14 mouse cellular contexts compared by ENCODE assay signal in genomic region chr5:31083949-31084348, GRCm38 (mm10). TPM values are rescaled to one million over a fixed set of nuclear protein-coding genes. Genes with fewer than 3 reads are reported as not detected.
DNase-seq lines count a peak whose midpoint lies in the region; ATAC-seq and TF ChIP-seq lines count a peak whose summit lies in the region.
"Had no signal": no experiment of that assay in that cellular context is flagged by ENCODE, and none has a peak within 500 bp of the region (broad histone marks: within the 10 kb centered on the region; RNA-seq: fewer than 3 reads in every experiment).

No protein-coding gene starts in this region.

- 0 out of 2 replicates have a peak overlapping the region, but pooled peaks have one; percentile 25 for H3K27ac ChIP-seq in heart, embryonic 16.5 days (ENCODE audit: low read length)
- H3K27ac ChIP-seq in CH12.LX (ENCODE audit: insufficient read depth, low read depth) = no peak overlapping the region
- H3K27ac ChIP-seq in hindbrain, embryonic 14.5 days = peak overlapping the region; percentile 62
- peak overlapping the region; percentile 80 for H3K27ac ChIP-seq in neural tube, embryonic 13.5 days (replicated peaks)
- H3K27ac ChIP-seq: liver, embryonic 13.5 days had no signal

- no peak overlapping the region for H3K9ac ChIP-seq in heart, embryonic 16.5 days (ENCODE audit: low read length)
- no peak overlapping the region for H3K9ac ChIP-seq in CH12.LX (ENCODE audit: insufficient read depth, low read depth)
- no peak overlapping the region for H3K9ac ChIP-seq in hindbrain, embryonic 14.5 days
- 0 out of 2 replicates have a peak overlapping the region, but pooled peaks have one; percentile 8 for H3K9ac ChIP-seq in neural tube, embryonic 13.5 days
- H3K9ac ChIP-seq: liver, embryonic 13.5 days had no signal

- ATAC-seq in heart, embryonic 16.5 days (replicated peaks; ENCODE audit: extremely low read depth, insufficient read depth, low FRiP score) = peak; percentile 21; the same call in 1 of the 2 replicates
- ATAC-seq in hindbrain, embryonic 14.5 days (ENCODE audit: low FRiP score) = peak; percentile 58
- ATAC-seq in neural tube, embryonic 13.5 days (ENCODE audit: low read depth) = peak; percentile 42

- intact Hi-C loops in heart, postnatal 36 days (cut with DNase I) = loop anchor here (2.0 kb wide), 1 partner anchor 27 kb away; no protein-coding TSS in a partner anchor

- peaks cover under 1% of the 10 kb centered on the region; the same call in 1 of the 2 replicates for H3K36me3 ChIP-seq in heart, embryonic 16.5 days (ENCODE audit: control insufficient read depth, insufficient read depth)
- H3K36me3 ChIP-seq in CH12.LX (replicated peaks in 1 of 2; ENCODE audit: control insufficient read depth in 1 of 2, insufficient read depth in 1 of 2, low read length in 1 of 2) = peaks cover 6 to 21% of the 10 kb centered on the region in 2 experiments
- H3K36me3 ChIP-seq in hindbrain, embryonic 14.5 days (replicated peaks; ENCODE audit: control insufficient read depth, insufficient read depth) = no peaks in the 10 kb centered on the region
- peaks cover 3% of the 10 kb centered on the region for H3K36me3 ChIP-seq in neural tube, embryonic 13.5 days

- H3K4me3 ChIP-seq in heart, embryonic 16.5 days (ENCODE audit: low read length) = no peak overlapping the region
- H3K4me3 ChIP-seq in CH12.LX (replicated peaks in 1 of 3; ENCODE audit: low read depth in 2 of 3, low read length in 2 of 3, poor library complexity in 1 of 3) = no peak overlapping the region
- H3K4me3 ChIP-seq in hindbrain, embryonic 14.5 days (replicated peaks; ENCODE audit: low read length) = no peak overlapping the region
- no peak overlapping the region for H3K4me3 ChIP-seq in neural tube, embryonic 13.5 days
- H3K4me3 ChIP-seq: erythroblast, embryonic 14.5 days; liver, embryonic 13.5 days had no signal

- peaks cover 13% of the 10 kb centered on the region for H3K27me3 ChIP-seq in heart, embryonic 16.5 days (ENCODE audit: control insufficient read depth, insufficient read depth, low read length)
- peaks cover 29% of the 10 kb centered on the region for H3K27me3 ChIP-seq in CH12.LX (replicated peaks)
- 0 out of 2 replicates have a peak, but pooled peaks cover under 1% of the 10 kb centered on the region for H3K27me3 ChIP-seq in hindbrain, embryonic 14.5 days (ENCODE audit: control insufficient read depth, insufficient read depth, low read length)
- H3K27me3 ChIP-seq in neural tube, embryonic 13.5 days = peaks cover 13% of the 10 kb centered on the region

- DNase-seq in heart, postnatal 36 days = no peak
- peak; percentile 61 for DNase-seq in CH12.LX (ENCODE audit: extremely low read depth)
- DNase-seq in hindbrain, embryonic 14.5 days (ENCODE audit: low spot score) = no peak
- no peak for DNase-seq in thymus, postnatal 0 days (ENCODE audit: low spot score)
- no peak for DNase-seq in cerebellum, adult 9-11 months
- DNase-seq: adrenal gland, postnatal 25 days; cerebellum, postnatal 14 days; liver, embryonic 13.5 days; thymus, adult 18-20 months had no signal

- no peaks in the 10 kb centered on the region for H3K79me2 ChIP-seq in CH12.LX (replicated peaks; ENCODE audit: control insufficient read depth, extremely low read depth, insufficient read depth, poor library complexity, severe bottlenecking)

- WGBS in heart, embryonic 16.5 days = 8% methylated on average over 8 of the region's 8 CpGs
- WGBS in hindbrain, embryonic 14.5 days = 11% methylated on average over 8 of the region's 8 CpGs
- WGBS in neural tube, embryonic 13.5 days = 5% methylated on average over 8 of the region's 8 CpGs

- H3K4me1 ChIP-seq in heart, embryonic 16.5 days (ENCODE audit: control insufficient read depth, insufficient read depth, low read length) = peaks cover 25% of the 10 kb centered on the region
- peaks cover 13 to 36% of the 10 kb centered on the region in 2 experiments for H3K4me1 ChIP-seq in CH12.LX (ENCODE audit: control insufficient read depth in 1 of 2, insufficient read depth in 2 of 2)
- peaks cover 13% of the 10 kb centered on the region for H3K4me1 ChIP-seq in hindbrain, embryonic 14.5 days (replicated peaks; ENCODE audit: control insufficient read depth, insufficient read depth, low read length)
- peaks cover 36% of the 10 kb centered on the region for H3K4me1 ChIP-seq in neural tube, embryonic 13.5 days (replicated peaks)

- TF ChIP-seq POLR2A in CH12.LX (IDR thresholded peaks at IDR 0.05; ENCODE audit: low read depth, low read length) = 0 out of 2 replicates have a peak, but pooled peaks have one; percentile 9

- in situ Hi-C loops in CH12.LX (cut with MboI; ENCODE audit: low pct_ligation_motif_present, low pct_unique_long_range_greater_than_20kb, low sequenced_read_pairs) = no loop called here

- no peak for TF ChIP-seq CTCF in CH12.LX (conservative IDR thresholded peaks at IDR 0.05 in 1 of 2, IDR thresholded peaks at IDR 0.05 in 1 of 2; ENCODE audit: low read depth in 2 of 2, low read length in 2 of 2)

- TF ChIP-seq RAD21 in CH12.LX (IDR thresholded peaks at IDR 0.05; ENCODE audit: low read depth, low read length) = no peak

- peak overlapping the region; percentile 43 for H3K4me2 ChIP-seq in heart, embryonic 16.5 days (ENCODE audit: low read depth, low read length)
- peak overlapping the region; percentile 95 for H3K4me2 ChIP-seq in CH12.LX (ENCODE audit: insufficient read depth, low read depth, poor library complexity, severe bottlenecking)
- H3K4me2 ChIP-seq in hindbrain, embryonic 14.5 days (replicated peaks) = 0 out of 2 replicates have a peak overlapping the region, but pooled peaks have one; percentile 17
- no peak overlapping the region for H3K4me2 ChIP-seq in neural tube, embryonic 13.5 days

- no peaks in the 10 kb centered on the region for H3K9me3 ChIP-seq in heart, embryonic 16.5 days (replicated peaks; ENCODE audit: control insufficient read depth, low read length)
- no peaks in the 10 kb centered on the region for H3K9me3 ChIP-seq in CH12.LX (replicated peaks; ENCODE audit: low read length)
- H3K9me3 ChIP-seq in hindbrain, embryonic 14.5 days (ENCODE audit: control insufficient read depth, low read length) = no peaks in the 10 kb centered on the region
- H3K9me3 ChIP-seq in neural tube, embryonic 13.5 days = no peaks in the 10 kb centered on the region
- H3K9me3 ChIP-seq: liver, embryonic 13.5 days; megakaryocyte, embryonic 14.5 days had no signal

- peak; percentile 58 for TF ChIP-seq EP300 in CH12.LX (IDR thresholded peaks at IDR 0.05; ENCODE audit: low read length)

- dilution Hi-C loops in CH12.LX (cut with MboI; ENCODE audit: extremely low pct_ligation_motif_present, extremely low pct_unique_long_range_greater_than_20kb, low sequenced_read_pairs) = no loop called here

RNA-seq across cellular contexts. Expression of gene Dnajc5g, which starts 22.1 kb away (rescaled TPM):
- not detected in 2 replicates for polyA plus RNA-seq in heart, embryonic 16.5 days (2015; fragmentation: Nextera tagmentation; extraction: Ambion mirVana)
- not detected for total RNA-seq in heart, postnatal 36 days (2021)
- total RNA-seq in CH12.LX (2012; rRNA removed) = not detected in 2 replicates
- not detected in 2 replicates for total RNA-seq in CH12.LX (2014; rRNA removed)
- not detected in 2 replicates for polyA plus RNA-seq in CH12.LX (2012; ENCODE audit: insufficient read length, low read depth)
- polyA plus RNA-seq in hindbrain, embryonic 14.5 days (2014; fragmentation: Nextera tagmentation; extraction: Ambion mirVana) = not detected in 2 replicates
- polyA plus RNA-seq in neural tube, embryonic 13.5 days (2015; fragmentation: Nextera tagmentation; extraction: Ambion mirVana) = not detected in 2 replicates
- polyA plus RNA-seq in thymus, postnatal 0 days (2015; fragmentation: Nextera tagmentation; extraction: Ambion mirVana) = not detected in 2 replicates
- total RNA-seq: adrenal gland, postnatal 25 days; MEL had no signal
- polyA plus RNA-seq: erythroblast, embryonic 14.5 days; liver, embryonic 13.5 days had no signal

RNA-seq across cellular contexts. Expression of gene Slc30a3, which starts 24.1 kb away (rescaled TPM):
- 0.27 and 0.35 TPM in 2 replicates for polyA plus RNA-seq in heart, embryonic 16.5 days (2015; fragmentation: Nextera tagmentation; extraction: Ambion mirVana)
- total RNA-seq in heart, postnatal 36 days (2021) = not detected
- total RNA-seq in CH12.LX (2012; rRNA removed) = not detected in 2 replicates
- not detected in 2 replicates for total RNA-seq in CH12.LX (2014; rRNA removed)
- not detected in 2 replicates for polyA plus RNA-seq in CH12.LX (2012; ENCODE audit: insufficient read length, low read depth)
- polyA plus RNA-seq in hindbrain, embryonic 14.5 days (2014; fragmentation: Nextera tagmentation; extraction: Ambion mirVana) = 34.8 and 35.7 TPM in 2 replicates
- polyA plus RNA-seq in neural tube, embryonic 13.5 days (2015; fragmentation: Nextera tagmentation; extraction: Ambion mirVana) = 26.2 and 28.9 TPM in 2 replicates
- polyA plus RNA-seq in thymus, postnatal 0 days (2015; fragmentation: Nextera tagmentation; extraction: Ambion mirVana) = 0.07 and 0.30 TPM in 2 replicates
- total RNA-seq: adrenal gland, postnatal 25 days; MEL had no signal
- polyA plus RNA-seq: erythroblast, embryonic 14.5 days had no signal

RNA-seq across cellular contexts. Expression of gene Cad, which starts 29.4 kb away (rescaled TPM):
- 14.4 and 18.4 TPM in 2 replicates for polyA plus RNA-seq in heart, embryonic 16.5 days (2015; fragmentation: Nextera tagmentation; extraction: Ambion mirVana)
- total RNA-seq in heart, postnatal 36 days (2021) = 10 to 100 TPM; 14.5 to 15.6 TPM
- total RNA-seq in CH12.LX (2012; rRNA removed) (106 and 135 TPM in 2 replicates), CH12.LX (2014; rRNA removed) (43.1 and 44.3 TPM in 2 replicates)
- polyA plus RNA-seq in CH12.LX (2012; ENCODE audit: insufficient read length, low read depth) = 108 and 123 TPM in 2 replicates
- 13.7 and 15.4 TPM in 2 replicates for polyA plus RNA-seq in hindbrain, embryonic 14.5 days (2014; fragmentation: Nextera tagmentation; extraction: Ambion mirVana)
- 13.4 and 14.7 TPM in 2 replicates for polyA plus RNA-seq in neural tube, embryonic 13.5 days (2015; fragmentation: Nextera tagmentation; extraction: Ambion mirVana)
- 15.3 and 16.8 TPM in 2 replicates for polyA plus RNA-seq in thymus, postnatal 0 days (2015; fragmentation: Nextera tagmentation; extraction: Ambion mirVana)

RNA-seq across cellular contexts. Expression of gene Trim54, which starts 32.6 kb away (rescaled TPM):
- 8.1 and 11.2 TPM in 2 replicates for polyA plus RNA-seq in heart, embryonic 16.5 days (2015; fragmentation: Nextera tagmentation; extraction: Ambion mirVana)
- total RNA-seq in heart, postnatal 36 days (2021) = 100 to 1,000 TPM; 249 to 297 TPM
- total RNA-seq in CH12.LX (2012; rRNA removed) (not detected in 2 replicates), CH12.LX (2014; rRNA removed) (not detected in 2 replicates)
- polyA plus RNA-seq in CH12.LX (2012; ENCODE audit: insufficient read length, low read depth) = not detected in 2 replicates
- polyA plus RNA-seq in hindbrain, embryonic 14.5 days (2014; fragmentation: Nextera tagmentation; extraction: Ambion mirVana) = not detected in 2 replicates
- polyA plus RNA-seq in neural tube, embryonic 13.5 days (2015; fragmentation: Nextera tagmentation; extraction: Ambion mirVana) = 0.40 and 0.62 TPM in 2 replicates
- polyA plus RNA-seq in thymus, postnatal 0 days (2015; fragmentation: Nextera tagmentation; extraction: Ambion mirVana) = 0.14 and 0.16 TPM in 2 replicates
- total RNA-seq: adrenal gland, postnatal 25 days; MEL had no signal
- polyA plus RNA-seq: erythroblast, embryonic 14.5 days had no signal

RNA-seq across cellular contexts. Expression of gene Slc5a6, which starts 35.2 kb away (rescaled TPM):
- polyA plus RNA-seq in heart, embryonic 16.5 days (2015; fragmentation: Nextera tagmentation; extraction: Ambion mirVana) = 9.4 and 9.5 TPM in 2 replicates
- total RNA-seq in heart, postnatal 36 days (2021) = 10 to 100 TPM; 11.0 to 12.1 TPM
- total RNA-seq in CH12.LX (2012; rRNA removed) = 10.9 and 15.4 TPM in 2 replicates
- total RNA-seq in CH12.LX (2014; rRNA removed) = 8.9 and 9.0 TPM in 2 replicates
- polyA plus RNA-seq in CH12.LX (2012; ENCODE audit: insufficient read length, low read depth) = 17.1 and 18.6 TPM in 2 replicates
- polyA plus RNA-seq in hindbrain, embryonic 14.5 days (2014; fragmentation: Nextera tagmentation; extraction: Ambion mirVana) = 20.5 and 24.5 TPM in 2 replicates
- polyA plus RNA-seq in neural tube, embryonic 13.5 days (2015; fragmentation: Nextera tagmentation; extraction: Ambion mirVana) = 12.9 and 13.7 TPM in 2 replicates
- polyA plus RNA-seq in thymus, postnatal 0 days (2015; fragmentation: Nextera tagmentation; extraction: Ambion mirVana) = 7.0 and 8.7 TPM in 2 replicates

Comparison
In these comparisons a context has a peak if more than half of its experiments do, and no peak if none do; other contexts are left out.
1. RNA of gene Slc30a3, which starts 24.1 kb away (polyA plus RNA-seq): 34.8 to 35.7 TPM in hindbrain, embryonic 14.5 days and 26.2 to 28.9 TPM in neural tube, embryonic 13.5 days; 0.27 to 0.35 TPM in heart, embryonic 16.5 days, 0.07 to 0.30 TPM in thymus, postnatal 0 days and not detected in CH12.LX; every median in the first group is over 10 times any median in the second.
2. Peak in every context shown above with its lines, with median percentiles within 50 percentile points of each other: ATAC-seq.